Mouse (Mus musculus): ENCODE results near the gene Phc1. TPM values are rescaled to one million over a fixed set of nuclear protein-coding genes. Genes with fewer than 3 reads are reported as not detected.
A peak's percentile ranks its signal among the peaks of the same experiment; 100 is the strongest.

Phc1 gene
- polyA plus RNA-seq, 1 experiment from 2014 or later: 21.1 TPM

DNA sequence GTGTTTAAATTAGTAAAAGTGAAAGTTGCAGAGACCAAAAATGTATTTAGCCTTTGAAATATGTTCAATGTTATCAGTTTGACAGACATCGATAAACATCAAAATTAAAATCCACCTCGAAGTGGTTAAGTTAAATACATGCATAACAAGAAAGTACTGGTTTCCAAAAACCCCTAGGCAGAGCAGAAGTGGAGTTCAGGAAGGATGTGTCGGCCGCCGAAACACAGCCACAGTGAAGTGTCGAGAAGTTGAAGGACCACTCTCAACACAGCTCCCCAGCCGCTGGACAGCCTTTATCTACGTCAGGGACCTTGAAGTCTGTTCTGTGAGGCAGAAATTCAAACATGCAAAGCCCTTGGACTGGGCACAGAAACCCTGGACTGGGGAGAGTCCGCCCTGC lies 36.8 kb downstream of the Phc1 start:
- H3K9ac ChIP-seq (ENCODE audit: low read depth, low read length): no peak overlapping the region
- H3K27ac ChIP-seq (ENCODE audit: low read depth, low read length): no peak overlapping the region
- H3K4me1 ChIP-seq (ENCODE audit: control insufficient read depth, insufficient read depth, low read depth, low read length): no peaks in the 10 kb centered on the region
- H3K27me3 ChIP-seq (replicated peaks; ENCODE audit: control insufficient read depth, insufficient read depth, low read length): no peaks in the 10 kb centered on the region
- no peaks in the 10 kb centered on the region for H3K9me3 ChIP-seq (ENCODE audit: control insufficient read depth, low read length)
- 89% methylated on average over 9 of the region's 9 CpGs for WGBS
- H3K36me3 ChIP-seq (ENCODE audit: control insufficient read depth, insufficient read depth, low read length): no peaks in the 10 kb centered on the region
- no peak for ATAC-seq
- no peak overlapping the region for H3K4me3 ChIP-seq (ENCODE audit: low read length)
- no peak overlapping the region for H3K4me2 ChIP-seq (ENCODE audit: low read length)

DNA sequence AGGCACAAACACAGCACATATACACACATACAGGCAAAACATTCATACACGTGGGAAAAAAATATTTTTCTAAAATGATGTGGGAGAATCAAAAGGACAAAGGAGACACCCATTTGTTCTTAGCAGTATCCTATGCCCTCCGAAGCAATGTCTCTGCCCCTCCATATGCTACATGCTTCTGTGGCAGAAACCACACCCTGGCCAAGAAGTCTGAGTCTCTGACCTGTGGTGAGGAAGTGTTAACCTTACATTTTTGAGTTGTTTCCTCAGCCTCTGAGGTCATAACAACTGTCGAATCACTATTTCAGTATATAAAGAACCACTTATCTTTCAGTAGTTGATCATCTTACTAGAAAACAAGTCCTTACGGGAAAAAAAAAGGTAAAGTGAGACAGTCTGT lies 37.7 kb downstream of the Phc1 start:
- H3K36me3 ChIP-seq (ENCODE audit: control insufficient read depth, insufficient read depth, low read length): no peaks in the 10 kb centered on the region
- no peak for ATAC-seq
- 93% methylated on average over 4 of the region's 4 CpGs for WGBS

DNA sequence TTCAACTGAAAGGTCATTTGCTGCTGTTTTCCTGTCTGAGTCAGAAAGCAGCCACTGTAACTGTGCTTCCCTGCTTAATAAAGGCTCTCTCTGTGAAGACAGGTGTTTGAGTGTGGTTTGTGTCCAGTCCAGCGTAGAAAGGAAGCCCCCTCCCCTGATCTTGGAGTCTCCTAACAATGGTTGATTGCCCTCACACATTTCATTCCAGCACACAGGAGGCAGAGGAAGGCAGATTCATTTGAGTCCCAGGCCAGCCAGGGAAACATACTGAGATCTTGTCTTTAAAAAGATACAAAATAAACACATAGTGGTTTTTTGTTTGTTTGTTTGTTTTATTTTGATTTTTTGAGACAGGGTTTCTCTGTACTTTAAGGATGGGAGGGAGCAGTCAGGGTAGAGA lies 38.2 kb downstream of the Phc1 start:
- Histone ChIP-seq H3K4me1 (ENCODE audit: control insufficient read depth, insufficient read depth, low read depth, low read length) (no peaks in the 10 kb centered on the region), H3K36me3 (ENCODE audit: control insufficient read depth, insufficient read depth, low read length) (no peaks in the 10 kb centered on the region), H3K27me3 (replicated peaks; ENCODE audit: control insufficient read depth, insufficient read depth, low read length) (no peaks in the 10 kb centered on the region), H3K4me3 (ENCODE audit: low read length) (no peak overlapping the region), H3K27ac (ENCODE audit: low read depth, low read length) (no peak overlapping the region), H3K9ac (ENCODE audit: low read depth, low read length) (no peak overlapping the region), H3K9me3 (ENCODE audit: control insufficient read depth, low read length) (no peaks in the 10 kb centered on the region), H3K4me2 (ENCODE audit: low read length) (no peak overlapping the region)
- 72% methylated on average over 1 of the region's 1 CpGs for WGBS
- no peak for ATAC-seq

More for the DNA sequence above, 37.7 kb downstream of the Phc1 start:
- Histone ChIP-seq H3K9me3 (ENCODE audit: control insufficient read depth, low read length) (no peaks in the 10 kb centered on the region), H3K27ac (ENCODE audit: low read depth, low read length) (no peak overlapping the region), H3K27me3 (replicated peaks; ENCODE audit: control insufficient read depth, insufficient read depth, low read length) (no peaks in the 10 kb centered on the region), H3K4me1 (ENCODE audit: control insufficient read depth, insufficient read depth, low read depth, low read length) (no peaks in the 10 kb centered on the region), H3K4me2 (ENCODE audit: low read length) (no peak overlapping the region), H3K9ac (ENCODE audit: low read depth, low read length) (no peak overlapping the region), H3K4me3 (ENCODE audit: low read length) (no peak overlapping the region)

DNA sequence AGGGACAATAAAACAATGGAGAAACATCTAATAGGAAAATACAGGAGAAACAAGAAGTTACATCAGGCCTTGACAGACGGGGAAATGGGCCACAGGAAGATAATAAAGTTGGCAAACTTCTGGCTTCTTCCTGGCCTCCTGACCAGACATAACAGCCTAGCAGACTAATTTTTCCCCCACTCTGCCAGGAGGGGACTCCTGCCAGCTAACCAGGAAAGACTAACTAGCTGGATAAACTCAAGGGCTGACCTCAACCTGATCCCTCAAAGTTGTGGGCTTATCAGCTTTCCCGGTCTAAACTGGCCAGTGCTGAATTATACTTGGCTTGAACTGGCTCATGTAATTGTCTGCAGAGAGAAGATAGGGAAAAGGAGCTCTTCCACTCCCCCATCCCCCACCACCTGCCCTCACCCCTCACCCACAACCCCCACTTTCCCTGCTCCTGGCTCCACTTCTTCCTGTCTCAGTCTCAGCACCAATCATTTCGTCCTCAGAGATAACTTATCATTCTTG lies 40.7 kb downstream of the Phc1 start:
- Histone ChIP-seq H3K9me3 (ENCODE audit: control insufficient read depth, low read length) (no peaks in the 10 kb centered on the region), H3K4me1 (ENCODE audit: control insufficient read depth, insufficient read depth, low read depth, low read length) (peaks cover 5% of the 10 kb centered on the region; the same call in 1 of the 2 replicates), H3K4me3 (ENCODE audit: low read length) (no peak overlapping the region), H3K4me2 (ENCODE audit: low read length) (no peak overlapping the region), H3K9ac (ENCODE audit: low read depth, low read length) (no peak overlapping the region), H3K27ac (ENCODE audit: low read depth, low read length) (no peak overlapping the region), H3K27me3 (replicated peaks; ENCODE audit: control insufficient read depth, insufficient read depth, low read length) (no peaks in the 10 kb centered on the region), H3K36me3 (ENCODE audit: control insufficient read depth, insufficient read depth, low read length) (no peaks in the 10 kb centered on the region)
- ATAC-seq: no peak
- WGBS: 69% methylated on average over 3 of the region's 3 CpGs

DNA sequence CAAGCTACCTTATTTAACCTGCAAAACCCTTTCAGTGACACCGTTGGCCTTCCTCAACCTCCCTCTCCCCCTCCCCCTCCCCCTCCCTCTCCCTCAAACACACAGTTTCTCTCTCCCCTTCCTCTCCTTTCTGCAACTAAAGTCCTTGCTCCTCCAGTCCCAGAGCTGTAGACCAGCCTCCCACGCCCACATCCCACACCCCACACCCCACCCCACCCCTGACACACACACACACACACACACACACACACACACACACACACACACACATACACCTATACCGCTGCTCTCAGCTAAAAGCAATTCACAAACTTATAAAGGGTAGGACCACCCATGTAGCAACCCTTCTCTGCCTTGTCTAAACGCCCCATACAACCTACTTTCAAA lies 42.1 kb downstream of the Phc1 start:
- H3K4me3 ChIP-seq (ENCODE audit: low read length): no peak overlapping the region
- 0 out of 2 replicates have a peak, but pooled peaks have one; percentile 21 for ATAC-seq
- H3K9ac ChIP-seq (ENCODE audit: low read depth, low read length): no peak overlapping the region
- H3K27me3 ChIP-seq (replicated peaks; ENCODE audit: control insufficient read depth, insufficient read depth, low read length): no peaks in the 10 kb centered on the region
- no peaks in the 10 kb centered on the region for H3K9me3 ChIP-seq (ENCODE audit: control insufficient read depth, low read length)
- H3K4me1 ChIP-seq (ENCODE audit: control insufficient read depth, insufficient read depth, low read depth, low read length): peaks cover 5% of the 10 kb centered on the region; the same call in 1 of the 2 replicates
- H3K27ac ChIP-seq (ENCODE audit: low read depth, low read length): no peak overlapping the region
- no peaks in the 10 kb centered on the region for H3K36me3 ChIP-seq (ENCODE audit: control insufficient read depth, insufficient read depth, low read length)
- H3K4me2 ChIP-seq (ENCODE audit: low read length): peak overlapping the region; percentile 57; the same call in 1 of the 2 replicates
- WGBS: 56% methylated on average over 4 of the region's 4 CpGs

DNA sequence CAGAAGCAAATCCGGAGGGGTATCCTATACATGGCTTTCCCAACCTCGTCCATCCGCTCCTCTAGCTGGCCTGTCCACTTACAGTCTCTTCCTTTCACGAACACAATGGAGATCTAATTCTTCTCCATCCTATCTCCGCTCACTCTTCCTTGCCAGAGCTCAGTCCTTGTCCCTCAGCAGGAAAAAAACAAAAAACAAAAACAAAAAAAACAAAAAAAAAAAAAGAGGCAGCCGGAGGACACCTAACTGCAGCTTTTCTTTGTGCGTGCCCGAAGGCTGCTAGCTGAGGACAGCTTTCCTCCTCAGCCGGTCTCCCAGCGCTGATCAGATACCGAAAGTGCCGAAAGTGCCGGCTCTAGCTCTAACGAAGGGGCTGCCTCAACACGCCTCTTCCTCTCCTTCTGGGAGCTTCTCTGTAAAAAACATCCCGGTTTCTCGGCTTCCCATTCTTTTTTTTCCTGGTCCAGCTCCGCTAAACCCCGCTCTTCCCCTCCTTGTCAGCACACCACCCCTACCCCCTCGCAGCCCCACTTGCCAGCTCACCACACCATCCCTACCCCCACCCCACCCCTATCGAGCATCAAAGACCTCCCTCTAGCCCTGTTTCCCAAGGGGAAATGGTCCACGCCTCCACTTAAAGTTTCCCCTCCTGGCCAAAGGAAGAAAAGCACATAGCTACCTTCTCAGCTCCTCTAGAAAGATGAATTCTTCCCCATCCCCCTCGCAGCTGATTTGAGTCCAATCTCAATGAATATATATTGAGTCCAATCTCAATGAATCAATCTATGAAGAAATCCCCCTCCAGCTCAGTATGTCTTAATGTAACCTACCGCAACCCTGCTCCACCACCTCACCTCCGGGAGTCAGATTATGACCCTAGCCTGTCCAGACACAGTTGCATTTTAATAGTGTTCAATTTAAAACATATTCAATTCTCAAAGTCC lies 42.8 kb downstream of the Phc1 start:
- H3K27me3 ChIP-seq (replicated peaks; ENCODE audit: control insufficient read depth, insufficient read depth, low read length): no peaks in the 10 kb centered on the region
- peak overlapping the region; percentile 80 for H3K27ac ChIP-seq (ENCODE audit: low read depth, low read length)
- peak; percentile 89 for ATAC-seq
- WGBS: 4% methylated on average over 25 of the region's 25 CpGs
- H3K4me1 ChIP-seq (ENCODE audit: control insufficient read depth, insufficient read depth, low read depth, low read length): peaks cover 5% of the 10 kb centered on the region; the same call in 1 of the 2 replicates
- H3K9ac ChIP-seq (ENCODE audit: low read depth, low read length): peak overlapping the region; percentile 68
- H3K9me3 ChIP-seq (ENCODE audit: control insufficient read depth, low read length): no peaks in the 10 kb centered on the region
- H3K4me3 ChIP-seq (ENCODE audit: low read length): peak overlapping the region; percentile 45
- H3K4me2 ChIP-seq (ENCODE audit: low read length): peak overlapping the region; percentile 57
- no peaks in the 10 kb centered on the region for H3K36me3 ChIP-seq (ENCODE audit: control insufficient read depth, insufficient read depth, low read length)

DNA sequence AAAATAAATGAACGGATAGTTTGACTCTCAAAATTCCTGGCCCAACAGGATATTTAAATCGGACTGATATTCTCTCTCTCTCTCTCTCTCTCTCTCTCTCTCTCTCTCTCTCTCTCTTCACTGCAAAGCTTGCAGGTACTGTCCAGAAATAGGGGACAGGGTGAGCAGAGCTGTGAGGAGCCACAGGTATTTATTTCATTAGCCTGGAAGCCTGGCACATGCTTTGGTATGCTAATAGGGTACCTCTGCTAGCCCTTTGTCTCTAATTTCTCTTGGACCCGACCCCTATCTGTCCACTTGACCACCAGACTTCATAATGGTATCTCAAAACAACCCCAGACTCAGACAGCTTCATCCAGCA lies 43.5 kb downstream of the Phc1 start:
- H3K4me1 ChIP-seq (ENCODE audit: control insufficient read depth, insufficient read depth, low read depth, low read length): peaks cover 5% of the 10 kb centered on the region; the same call in 1 of the 2 replicates
- peak overlapping the region; percentile 45 for H3K4me3 ChIP-seq (ENCODE audit: low read length)
- H3K27me3 ChIP-seq (replicated peaks; ENCODE audit: control insufficient read depth, insufficient read depth, low read length): no peaks in the 10 kb centered on the region
- no peaks in the 10 kb centered on the region for H3K36me3 ChIP-seq (ENCODE audit: control insufficient read depth, insufficient read depth, low read length)
- peak overlapping the region; percentile 68 for H3K9ac ChIP-seq (ENCODE audit: low read depth, low read length)
- WGBS: 23% methylated on average over 3 of the region's 3 CpGs
- H3K27ac ChIP-seq (ENCODE audit: low read depth, low read length): peak overlapping the region; percentile 80
- H3K4me2 ChIP-seq (ENCODE audit: low read length): peak overlapping the region; percentile 57
- ATAC-seq: peak; percentile 64
- H3K9me3 ChIP-seq (ENCODE audit: control insufficient read depth, low read length): no peaks in the 10 kb centered on the region

DNA sequence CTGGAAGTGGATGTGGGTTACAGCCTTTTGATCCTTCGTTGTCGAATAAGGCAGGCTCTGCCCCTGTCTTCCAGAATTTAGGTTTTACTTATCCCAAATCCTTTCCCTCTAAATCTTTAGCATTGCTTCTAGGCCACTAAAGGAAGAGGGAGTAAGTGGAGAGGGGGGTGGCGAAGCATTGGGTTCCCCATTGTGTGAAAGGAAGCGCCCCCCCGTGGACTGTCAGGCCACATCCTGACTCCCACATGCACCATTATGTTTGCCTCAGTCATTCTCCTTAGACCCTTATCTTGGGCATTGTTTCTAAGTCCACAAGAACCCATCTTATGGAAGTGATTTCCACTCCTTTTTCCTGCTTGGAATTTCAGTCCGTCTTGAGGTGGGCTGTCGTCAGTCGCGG lies 45.1 kb downstream of the Phc1 start:
- WGBS: 52% methylated on average over 9 of the region's 9 CpGs

DNA sequence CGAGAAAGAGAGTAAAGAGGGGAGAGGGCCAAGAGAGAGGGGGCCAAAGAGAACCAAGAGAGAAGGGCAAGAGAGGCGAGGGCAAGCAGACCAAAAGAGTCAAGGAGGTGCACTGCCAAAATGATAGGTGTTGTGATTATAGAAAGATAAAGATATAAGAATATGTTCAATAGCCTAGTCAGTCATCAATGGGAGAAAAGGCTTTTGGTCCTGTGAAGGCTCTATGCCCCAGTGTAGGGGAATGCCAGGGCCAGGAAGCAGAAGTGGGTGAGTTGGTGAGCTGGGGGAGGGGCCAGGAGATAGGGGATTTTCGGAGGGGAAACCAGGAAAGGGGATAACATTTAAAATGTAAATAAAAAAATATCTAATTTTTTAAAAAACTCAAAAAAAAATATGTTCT lies 46.1 kb downstream of the Phc1 start:
- H3K4me2 ChIP-seq (ENCODE audit: low read length): no peak overlapping the region
- no peaks in the 10 kb centered on the region for H3K27me3 ChIP-seq (replicated peaks; ENCODE audit: control insufficient read depth, insufficient read depth, low read length)
- no peak for ATAC-seq
- no peak overlapping the region for H3K9ac ChIP-seq (ENCODE audit: low read depth, low read length)
- H3K9me3 ChIP-seq (ENCODE audit: control insufficient read depth, low read length): no peaks in the 10 kb centered on the region
- no peaks in the 10 kb centered on the region for H3K36me3 ChIP-seq (ENCODE audit: control insufficient read depth, insufficient read depth, low read length)
- H3K4me3 ChIP-seq (ENCODE audit: low read length): no peak overlapping the region
- H3K27ac ChIP-seq (ENCODE audit: low read depth, low read length): no peak overlapping the region
- 80% methylated on average over 3 of the region's 3 CpGs for WGBS
- H3K4me1 ChIP-seq (ENCODE audit: control insufficient read depth, insufficient read depth, low read depth, low read length): peaks cover 5% of the 10 kb centered on the region; the same call in 1 of the 2 replicates

More for the DNA sequence above, 45.1 kb downstream of the Phc1 start:
- no peak overlapping the region for H3K4me2 ChIP-seq (ENCODE audit: low read length)
- no peaks in the 10 kb centered on the region for H3K9me3 ChIP-seq (ENCODE audit: control insufficient read depth, low read length)
- no peaks in the 10 kb centered on the region for H3K36me3 ChIP-seq (ENCODE audit: control insufficient read depth, insufficient read depth, low read length)
- ATAC-seq: no peak
- no peak overlapping the region for H3K9ac ChIP-seq (ENCODE audit: low read depth, low read length)
- peaks cover 5% of the 10 kb centered on the region; the same call in 1 of the 2 replicates for H3K4me1 ChIP-seq (ENCODE audit: control insufficient read depth, insufficient read depth, low read depth, low read length)
- H3K27me3 ChIP-seq (replicated peaks; ENCODE audit: control insufficient read depth, insufficient read depth, low read length): no peaks in the 10 kb centered on the region
- H3K4me3 ChIP-seq (ENCODE audit: low read length): no peak overlapping the region
- no peak overlapping the region for H3K27ac ChIP-seq (ENCODE audit: low read depth, low read length)

Data from hindbrain, embryonic 16.5 days (tissue).